Mouse (Mus musculus): ENCODE measurements around the gene Tmem191c.
A peak's percentile ranks its signal among the peaks of the same experiment; 100 is the strongest.
"Not testable (repeated sequence)": the region's sequence is repeated elsewhere in the genome, so short reads cannot be mapped to it uniquely, and the experiment has no call there.

Gene Tmem191c

DNA sequence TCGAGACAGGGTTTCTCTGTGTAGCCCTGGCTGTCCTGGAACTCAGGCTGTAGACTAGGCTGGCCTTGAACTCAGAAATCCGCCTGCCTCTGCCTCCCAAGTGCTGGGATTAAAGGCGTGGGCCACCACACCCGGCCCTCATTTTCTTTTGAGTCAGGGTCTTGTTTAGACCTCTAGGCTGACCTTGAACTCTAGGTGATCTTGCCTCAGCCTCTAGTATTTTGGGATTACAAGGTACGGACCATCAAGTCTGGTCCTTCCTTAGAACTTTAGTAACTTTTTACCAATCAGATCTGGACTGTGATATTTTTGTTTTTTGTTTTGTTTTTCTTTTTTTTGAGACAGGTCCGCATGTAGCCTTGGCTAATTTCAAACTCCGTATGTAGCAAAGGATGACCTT lies at the start of gene Tmem191c:
Tmem191c (plus strand) TSS at position 357 of the 400 bp plus-strand sequence.
- DNase-seq (ENCODE audit: low spot score in 2 of 2), result no peak

DNA sequence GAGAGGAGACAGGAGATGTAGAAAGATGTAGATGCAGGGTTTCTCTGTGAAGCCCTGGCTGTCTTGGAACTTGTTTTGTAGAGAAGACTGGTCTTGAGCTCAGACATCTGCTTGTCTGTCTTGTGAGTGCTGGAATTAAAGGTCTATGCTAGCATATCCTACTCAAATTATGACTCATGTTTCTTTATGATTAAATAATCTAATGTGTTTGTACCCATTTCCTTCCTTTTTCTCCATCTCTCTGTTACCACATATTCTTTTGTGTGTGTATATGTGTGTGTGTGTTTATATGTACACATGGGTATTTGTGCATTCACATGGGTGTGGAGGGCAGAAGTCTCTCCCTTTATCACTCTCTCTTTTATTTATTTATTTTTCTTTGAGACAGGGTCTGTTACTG lies 49.4 kb upstream of the Tmem191c start:
- DNase-seq (ENCODE audit: low spot score in 2 of 2), result no peak

DNA sequence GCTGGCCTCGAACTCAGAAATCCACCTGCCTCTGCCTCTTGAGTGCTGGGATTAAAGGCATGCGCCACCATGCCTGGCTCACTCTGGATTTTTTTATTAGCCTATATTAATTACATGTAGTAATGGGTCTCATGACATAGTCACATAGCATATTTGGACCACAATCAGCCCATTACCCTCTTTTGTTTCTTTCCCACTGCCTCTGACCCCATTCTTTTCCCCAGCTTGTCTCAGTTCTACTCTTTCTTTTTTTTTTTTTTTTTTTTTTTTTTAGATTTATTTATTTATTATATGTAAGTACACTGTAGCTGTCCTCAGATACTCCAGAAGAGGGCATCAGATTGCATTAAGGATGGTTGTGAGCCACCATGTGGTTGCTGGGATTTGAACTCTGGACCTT lies 44.4 kb upstream of the Tmem191c start:
- not testable (repeated sequence) for DNase-seq (ENCODE audit: low spot score in 2 of 2)

DNA sequence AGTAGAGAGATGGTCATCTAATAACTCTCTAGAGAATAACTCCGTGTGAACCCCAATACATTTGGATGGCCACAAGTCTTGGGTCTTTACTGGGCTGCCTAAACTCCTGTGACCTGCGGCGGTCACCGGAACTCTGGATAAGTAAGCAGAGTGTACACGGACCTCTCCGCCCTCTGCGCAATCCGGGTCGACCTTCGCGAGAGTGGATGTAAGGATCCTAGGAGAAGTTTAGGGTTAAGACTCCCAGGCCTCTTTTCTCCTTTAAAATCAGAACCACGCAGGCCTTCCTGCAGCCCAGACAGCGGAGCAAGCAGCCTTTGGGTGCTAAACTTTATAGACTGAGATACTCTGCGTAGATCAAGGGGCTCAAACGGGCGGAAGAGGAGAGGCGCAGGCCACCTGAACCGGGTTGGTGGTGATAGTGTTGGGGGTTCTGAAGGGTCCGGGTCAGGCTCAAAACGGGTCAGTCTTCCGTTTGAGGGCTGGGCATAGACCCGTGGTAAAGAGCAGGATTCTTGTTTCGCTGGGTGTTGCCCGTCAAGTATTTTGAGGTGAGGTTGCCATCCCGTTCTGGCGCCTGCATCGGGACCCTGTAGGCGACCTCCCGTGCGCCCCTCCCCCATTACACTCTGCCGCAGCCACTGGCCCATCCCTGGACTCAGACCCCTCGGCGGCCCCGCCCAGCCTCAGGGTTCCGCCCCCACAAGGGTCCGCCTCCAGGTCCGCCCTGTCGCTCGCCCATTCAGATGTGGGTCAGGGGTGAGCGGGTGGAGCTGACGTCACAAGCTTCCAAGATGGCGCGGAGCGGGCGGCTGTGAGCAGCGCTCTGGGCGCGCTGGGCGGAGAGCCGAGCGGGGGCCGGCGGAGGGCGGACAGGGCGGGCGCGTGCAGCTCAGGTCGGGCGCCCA lies 42.8 kb upstream of the Tmem191c start, which contains the start of gene Hic2:
Hic2 (plus strand) TSS at position 779 of the 908 bp plus-strand sequence.
- DNase-seq (ENCODE audit: low spot score in 2 of 2), result peak; percentile 86 to 89

DNA sequence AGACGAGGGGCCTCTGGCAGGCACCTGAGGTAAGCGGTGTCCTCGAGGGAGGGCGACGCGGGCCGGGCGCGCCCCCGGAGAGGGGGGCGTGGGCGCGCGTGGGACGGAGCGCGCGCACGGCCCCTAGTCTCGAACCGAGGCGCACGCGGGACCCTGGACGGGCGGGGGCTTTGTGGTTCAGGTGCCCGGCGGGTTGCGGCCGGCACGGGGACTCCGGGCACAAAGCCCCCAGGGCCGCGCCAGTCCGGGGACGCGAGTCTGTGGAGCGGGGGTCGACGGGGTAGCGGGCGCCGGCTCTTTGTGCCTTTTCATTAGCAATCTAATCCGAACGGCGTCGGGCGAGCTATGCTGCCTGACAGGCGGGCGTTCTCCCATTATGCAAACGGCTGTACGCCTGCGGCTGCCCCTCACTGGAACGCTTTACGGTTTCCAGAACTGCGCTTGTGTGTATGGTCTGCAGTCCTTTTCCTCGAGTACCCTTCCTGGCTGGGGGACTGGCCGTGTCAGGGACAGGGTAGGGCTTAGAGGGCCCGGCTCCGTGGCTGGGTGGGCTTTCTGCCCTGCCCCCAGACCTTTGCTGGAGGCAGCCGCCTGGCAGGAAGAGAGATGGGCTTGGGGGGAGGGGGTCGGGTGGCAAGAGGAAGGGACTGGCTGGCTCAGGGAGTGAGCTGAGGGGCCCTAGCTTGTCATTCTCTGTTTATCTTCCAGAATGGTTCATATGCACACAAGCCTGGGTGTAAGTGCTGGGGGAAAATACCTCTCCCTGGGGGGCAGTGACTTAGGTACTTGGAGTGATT lies 42.0 kb upstream of the Tmem191c start:
- DNase-seq (ENCODE audit: low spot score in 2 of 2), result peak in 1 of 2 experiments; percentile 6

- DNase-seq (ENCODE audit: low spot score in 2 of 2), result no peak
Measured at GRCm38 (mm10) chr16:17234499-17234895, 41.4 kb upstream of the Tmem191c start.

DNA sequence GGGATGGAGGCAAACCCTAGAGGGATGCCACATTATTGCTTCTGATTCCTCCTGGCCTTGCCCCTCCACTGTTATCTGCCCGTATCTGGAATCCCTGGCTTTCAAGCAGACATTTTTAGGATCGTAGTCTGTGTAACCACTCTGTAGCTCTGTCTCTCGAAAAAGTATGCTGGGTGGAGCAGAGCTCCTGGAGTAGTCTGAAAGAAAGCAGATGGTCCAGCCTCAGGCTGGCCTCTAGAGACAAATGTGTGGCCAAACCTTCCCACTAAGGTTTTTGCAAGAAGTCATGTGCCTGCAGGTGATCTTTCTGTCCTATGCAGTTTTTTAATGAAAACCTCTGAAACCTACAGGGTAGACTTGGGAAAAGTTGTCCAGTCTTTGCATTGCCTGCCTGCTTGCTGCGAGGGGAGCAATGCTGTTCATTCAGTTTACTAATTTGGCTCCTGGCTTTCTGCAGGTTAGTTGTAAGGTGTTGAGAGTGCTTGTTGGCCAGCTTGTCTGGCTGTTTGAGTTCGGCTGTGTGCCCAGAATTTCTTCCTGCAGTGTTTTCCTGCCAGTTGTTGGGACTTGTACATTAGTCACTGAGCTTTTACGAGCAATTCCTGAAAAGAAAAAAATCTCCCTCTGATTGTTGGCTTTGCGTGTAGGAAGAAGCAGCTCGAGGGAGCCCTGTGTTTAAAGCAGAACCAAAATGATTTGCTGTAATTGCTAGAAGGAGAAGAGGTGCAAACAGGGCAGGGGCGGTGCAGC lies 40.8 kb upstream of the Tmem191c start:
- DNase-seq (ENCODE audit: low spot score in 2 of 2), result no peak

DNA sequence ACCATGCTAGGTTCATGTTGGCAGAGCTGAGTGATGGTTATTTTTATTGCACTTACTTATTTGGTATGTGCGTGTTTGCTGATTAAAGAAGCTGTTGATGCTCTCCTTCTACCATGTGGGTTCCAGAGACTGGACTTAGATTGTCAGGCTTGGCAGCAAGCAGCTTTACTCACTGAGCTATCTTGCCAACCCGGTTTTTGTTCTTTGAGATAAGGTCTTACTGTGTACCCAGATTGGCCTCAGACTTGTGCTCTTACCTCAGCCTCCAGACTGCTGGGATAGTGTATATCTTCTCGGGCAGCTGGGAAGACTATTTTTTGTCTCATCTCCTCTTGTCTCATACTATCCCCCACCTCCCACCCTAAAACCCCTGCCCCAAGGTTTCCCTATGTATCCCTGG lies 38.2 kb upstream of the Tmem191c start:
- DNase-seq (ENCODE audit: low spot score in 2 of 2), result no peak

DNA sequence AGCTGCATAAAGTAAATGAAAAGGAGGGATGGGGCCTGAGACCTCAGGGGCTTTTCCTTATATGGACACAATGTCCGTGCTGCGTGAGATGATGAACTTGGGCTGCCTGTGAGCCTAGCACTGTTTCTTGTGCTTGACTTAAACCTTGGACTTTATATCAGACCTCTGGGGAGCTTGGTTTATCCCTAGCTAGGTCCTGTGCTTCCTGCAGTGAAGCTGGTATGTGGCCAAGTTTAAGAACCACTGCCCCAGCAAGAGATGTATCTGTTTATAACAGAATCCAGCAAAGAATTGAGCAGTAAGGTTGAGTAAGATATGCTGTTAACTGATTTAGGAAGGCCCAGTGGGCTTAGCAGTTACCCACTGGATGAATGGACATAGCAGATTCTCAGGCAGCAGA lies 36.5 kb upstream of the Tmem191c start:
- DNase-seq (ENCODE audit: low spot score in 2 of 2), result no peak

DNA sequence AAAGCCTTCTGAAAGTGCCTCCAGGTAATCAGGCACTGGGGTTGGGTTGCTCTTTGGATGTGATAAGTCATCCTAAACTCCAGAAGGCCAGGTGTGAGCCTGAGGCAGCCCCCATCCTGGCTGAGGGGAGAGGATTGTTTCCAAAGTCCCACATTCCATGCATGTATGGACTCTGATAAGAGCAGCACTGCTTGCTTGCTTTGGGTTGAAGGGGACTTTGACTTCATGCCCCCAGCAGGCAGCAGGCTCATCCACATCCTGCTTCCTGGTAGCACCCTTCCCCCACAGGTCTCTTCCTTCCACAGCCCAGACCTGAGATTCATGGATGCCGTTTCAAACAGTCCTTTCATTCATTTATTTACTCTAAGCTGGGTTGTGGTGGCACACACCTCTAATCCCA lies 32.1 kb upstream of the Tmem191c start:
- no peak for DNase-seq (ENCODE audit: low spot score in 2 of 2)

- no peak for DNase-seq (ENCODE audit: low spot score in 2 of 2)
Measured at GRCm38 (mm10) chr16:17244996-17245395, 30.9 kb upstream of the Tmem191c start.

GRCm38 (mm10) chr16:17247727-17248126 lies 28.1 kb upstream of the Tmem191c start:
- DNase-seq (ENCODE audit: low spot score in 2 of 2), result no peak

DNA sequence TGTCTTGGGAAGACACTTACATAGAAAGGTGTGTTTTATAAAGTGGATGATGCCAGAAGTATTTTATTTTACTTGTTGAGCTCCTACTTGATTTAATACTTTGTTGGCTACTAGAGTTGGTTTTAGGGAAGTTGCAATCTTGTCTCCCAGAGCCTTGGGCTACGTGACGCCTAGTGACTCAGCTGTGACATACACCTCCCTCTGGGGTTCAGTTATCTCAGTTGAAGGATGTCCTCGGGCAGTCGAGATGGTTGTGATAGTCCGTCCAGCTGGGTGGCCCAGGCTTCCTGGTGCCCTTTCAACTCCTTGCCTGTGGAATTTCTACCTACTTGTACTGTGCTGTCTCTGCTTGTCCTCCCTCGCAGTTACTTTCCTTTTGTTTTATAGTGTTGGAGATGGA lies 26.7 kb upstream of the Tmem191c start:
- DNase-seq (ENCODE audit: low spot score in 2 of 2), result no peak

GRCm38 (mm10) chr16:17251539-17251938 lies 24.3 kb upstream of the Tmem191c start:
- no peak for DNase-seq (ENCODE audit: low spot score in 2 of 2)

DNA sequence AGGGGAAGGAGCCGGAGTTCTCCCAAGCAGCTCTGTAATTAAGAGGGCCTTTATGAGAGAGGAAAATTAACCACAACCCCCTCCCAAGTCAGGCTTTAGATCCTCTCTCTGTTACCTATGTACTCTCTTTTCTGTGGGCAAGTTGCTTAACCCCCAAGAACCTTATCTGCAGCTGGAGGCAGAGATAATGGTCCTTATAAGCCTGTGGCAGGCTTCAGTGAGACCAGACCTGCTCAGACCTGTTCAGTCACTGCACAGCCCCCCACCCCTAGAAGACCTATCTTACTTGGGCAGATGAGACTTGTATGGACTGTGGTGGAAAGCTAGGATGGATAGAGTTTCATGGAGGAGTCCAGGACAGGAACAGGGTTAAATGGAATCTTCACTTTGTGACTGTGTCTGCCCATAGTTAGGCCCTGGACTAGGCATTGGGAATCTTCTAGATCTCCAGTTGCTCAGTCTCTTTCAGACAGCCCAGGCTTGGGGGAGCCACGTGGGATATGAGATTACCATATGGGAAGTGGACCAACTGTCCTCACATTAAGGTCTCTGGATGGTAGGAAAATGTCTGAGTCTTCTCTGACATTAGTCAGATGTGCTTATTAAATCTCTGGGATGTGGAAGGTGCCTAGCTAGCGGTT lies 23.7 kb upstream of the Tmem191c start:
- DNase-seq (ENCODE audit: low spot score in 2 of 2), result no peak

DNA sequence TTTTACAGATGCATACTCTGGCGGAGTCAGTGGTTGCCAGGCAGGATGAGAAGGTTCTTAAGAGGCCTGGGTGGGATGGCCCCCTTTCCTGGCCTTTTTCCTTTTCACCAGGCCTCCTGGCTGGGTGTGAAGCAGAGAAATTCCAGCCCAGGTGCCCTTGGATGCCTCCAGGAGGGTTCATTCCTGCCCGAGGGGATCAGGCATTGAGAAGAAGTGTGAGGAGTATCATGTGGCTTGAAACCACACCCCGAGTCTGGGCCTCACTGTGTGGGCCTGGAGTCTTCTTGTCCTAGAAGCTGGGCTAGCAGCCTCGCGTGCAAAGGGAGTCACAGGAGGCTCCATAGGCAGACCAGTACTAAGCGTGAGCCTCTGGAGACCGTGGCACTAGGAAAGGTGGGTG lies 23.0 kb upstream of the Tmem191c start:
- DNase-seq (ENCODE audit: low spot score in 2 of 2), result no peak

- DNase-seq (ENCODE audit: low spot score in 2 of 2), result no peak
Measured at GRCm38 (mm10) chr16:17254005-17254597, 21.8 kb upstream of the Tmem191c start.

- DNase-seq (ENCODE audit: low spot score in 2 of 2), result no peak
Measured at GRCm38 (mm10) chr16:17255270-17255669, 20.6 kb upstream of the Tmem191c start.

DNA sequence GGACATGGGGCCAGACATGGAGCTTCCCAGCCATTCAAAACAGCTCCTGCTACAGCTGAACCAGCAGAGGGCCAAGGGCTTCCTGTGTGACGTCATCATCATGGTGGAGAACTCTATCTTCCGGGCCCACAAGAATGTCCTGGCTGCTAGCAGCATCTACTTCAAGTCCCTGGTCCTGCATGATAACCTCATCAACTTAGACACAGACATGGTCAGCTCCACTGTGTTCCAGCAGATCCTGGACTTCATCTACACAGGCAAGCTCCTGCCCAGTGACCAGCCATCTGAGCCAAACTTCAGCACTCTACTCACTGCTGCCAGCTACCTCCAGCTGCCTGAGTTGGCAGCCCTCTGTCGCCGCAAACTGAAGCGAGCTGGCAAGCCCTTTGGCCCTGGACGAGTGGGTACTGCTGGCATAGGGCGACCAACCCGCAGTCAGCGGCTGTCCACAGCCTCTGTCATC lies 18.5 kb upstream of the Tmem191c start:
- DNase-seq (ENCODE audit: low spot score in 2 of 2), result no peak

DNA sequence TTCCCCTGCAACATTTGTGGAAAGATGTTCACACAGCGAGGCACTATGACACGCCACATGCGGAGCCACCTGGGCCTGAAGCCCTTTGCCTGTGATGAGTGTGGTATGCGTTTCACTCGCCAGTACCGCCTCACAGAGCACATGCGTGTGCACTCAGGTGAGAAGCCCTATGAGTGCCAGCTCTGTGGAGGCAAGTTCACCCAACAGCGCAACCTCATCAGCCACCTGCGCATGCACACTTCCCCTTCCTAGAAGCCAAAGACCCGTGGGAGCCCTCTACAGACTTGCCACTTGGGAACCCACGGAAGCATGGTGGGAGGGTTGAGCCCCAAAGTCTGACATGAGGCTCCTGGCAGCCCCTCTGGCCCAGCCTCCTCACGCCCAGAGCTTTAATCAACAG lies 17.0 kb upstream of the Tmem191c start:
- no peak for DNase-seq (ENCODE audit: low spot score in 2 of 2)

- no peak for DNase-seq (ENCODE audit: low spot score in 2 of 2)
Measured at GRCm38 (mm10) chr16:17261341-17261740, 14.5 kb upstream of the Tmem191c start.
